In genomic region chr10:58600983-58601382, GRCm38 (mm10) we compare ENCODE assay signal across 10 mouse cellular contexts.
DNase-seq lines count a peak whose midpoint lies in the region; ATAC-seq and TF ChIP-seq lines count a peak whose summit lies in the region.
"Had no signal": no experiment of that assay in that cellular context is flagged by ENCODE, and none has a peak within 500 bp of the region (broad histone marks: within the 10 kb centered on the region; RNA-seq: fewer than 3 reads in every experiment).

No protein-coding gene starts in this region.

- H3K4me3 ChIP-seq in hindbrain, postnatal 0 days (ENCODE audit: low read length), result no peak overlapping the region
- no peak overlapping the region for H3K4me3 ChIP-seq in neural tube, embryonic 15.5 days (replicated peaks)
- H3K4me3 ChIP-seq: heart, embryonic 15.5 days had no signal

- H3K27me3 ChIP-seq in hindbrain, postnatal 0 days (ENCODE audit: insufficient read depth, low read length), result no peaks in the 10 kb centered on the region
- no peaks in the 10 kb centered on the region for H3K27me3 ChIP-seq in neural tube, embryonic 15.5 days (replicated peaks)
- H3K27me3 ChIP-seq: heart, embryonic 15.5 days had no signal

- no peak overlapping the region for H3K4me2 ChIP-seq in hindbrain, postnatal 0 days (ENCODE audit: low read depth, low read length)
- H3K4me2 ChIP-seq in neural tube, embryonic 15.5 days, result no peak overlapping the region
- H3K4me2 ChIP-seq: heart, embryonic 15.5 days had no signal

- peak; percentile 37 for DNase-seq in embryo, embryonic 10 days (ENCODE audit: low spot score)
- DNase-seq in embryo, embryonic 9.5 days (ENCODE audit: extremely low spot score), result no peak
- peak; percentile 8 for DNase-seq in fibroblast of lung, adult 2 months (ENCODE audit: low read depth)
- peak; percentile 59 for DNase-seq in hindbrain, postnatal 0 days (ENCODE audit: low spot score)
- no peak for DNase-seq in thymus, postnatal 0 days (ENCODE audit: low spot score)
- no peak for DNase-seq in urinary bladder, postnatal 36 days (ENCODE audit: low spot score in 2 of 2)
- no peak for DNase-seq in cerebellum, adult 9-10 months
- DNase-seq: kidney, postnatal 36 days had no signal

- 10% methylated on average over 5 of the region's 5 CpGs for WGBS in hindbrain, postnatal 0 days
- 4% methylated on average over 5 of the region's 5 CpGs for WGBS in neural tube, embryonic 15.5 days

- peaks cover 7% of the 10 kb centered on the region for H3K4me1 ChIP-seq in hindbrain, postnatal 0 days (ENCODE audit: insufficient read depth, low read length)
- H3K4me1 ChIP-seq in neural tube, embryonic 15.5 days, result peaks cover 13% of the 10 kb centered on the region

- ATAC-seq in hindbrain, postnatal 0 days, result peak; percentile 60
- peak; percentile 82 for ATAC-seq in neural tube, embryonic 15.5 days (ENCODE audit: low FRiP score)

- peak overlapping the region; percentile 59; the same call in 1 of the 2 replicates for H3K27ac ChIP-seq in hindbrain, postnatal 0 days
- H3K27ac ChIP-seq in neural tube, embryonic 15.5 days (replicated peaks), result peak overlapping the region; percentile 76
- H3K27ac ChIP-seq: heart, embryonic 15.5 days had no signal

- no peaks in the 10 kb centered on the region for H3K36me3 ChIP-seq in hindbrain, postnatal 0 days (ENCODE audit: insufficient read depth, low read length)
- H3K36me3 ChIP-seq in neural tube, embryonic 15.5 days, result no peaks in the 10 kb centered on the region
- H3K36me3 ChIP-seq: heart, embryonic 15.5 days had no signal

- H3K9me3 ChIP-seq in hindbrain, postnatal 0 days (ENCODE audit: low read length), result no peaks in the 10 kb centered on the region
- H3K9me3 ChIP-seq in neural tube, embryonic 15.5 days (replicated peaks), result no peaks in the 10 kb centered on the region
- H3K9me3 ChIP-seq: heart, embryonic 15.5 days had no signal

- no peak overlapping the region for H3K9ac ChIP-seq in hindbrain, postnatal 0 days (replicated peaks; ENCODE audit: low read length)
- H3K9ac ChIP-seq in neural tube, embryonic 15.5 days (replicated peaks), result no peak overlapping the region
- H3K9ac ChIP-seq: heart, embryonic 15.5 days had no signal

- TF ChIP-seq CTCF in hindbrain, postnatal 0 days (IDR thresholded peaks at IDR 0.05; ENCODE audit: low read depth), result no peak; the same call in 1 of the 2 replicates

Comparison
In these comparisons a context has a peak if more than half of its experiments do, and no peak if none do; other contexts are left out.
1. DNase-seq: peak in embryo, embryonic 10 days (single experiment), fibroblast of lung, adult 2 months (single experiment) and hindbrain, postnatal 0 days (single experiment); none in embryo, embryonic 9.5 days (single experiment), thymus, postnatal 0 days (single experiment), urinary bladder, postnatal 36 days (0 of 2) and cerebellum, adult 9-10 months (single experiment).